In the genomic region with DNA sequence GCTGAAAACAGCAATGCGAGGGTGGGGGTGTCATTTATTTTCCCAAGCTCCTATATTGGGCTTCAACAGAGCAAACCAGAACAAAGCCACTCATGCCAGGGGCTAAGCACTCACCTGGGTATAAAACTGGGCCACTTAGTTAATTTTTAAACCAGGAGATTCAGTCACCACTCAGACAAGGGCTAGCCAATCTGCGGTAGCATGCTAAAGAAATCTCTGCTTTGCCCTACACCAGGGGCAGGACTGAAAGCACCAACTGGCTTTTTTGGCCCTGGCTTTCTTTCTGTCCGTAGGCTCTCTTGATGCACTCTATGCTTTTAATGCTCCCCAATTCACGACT, we compare ENCODE assay signal across 25 mouse cellular contexts. TPM values are rescaled to one million over a fixed set of nuclear protein-coding genes. Genes with fewer than 3 reads are reported as not detected.
DNase-seq lines count a peak whose midpoint lies in the region; ATAC-seq and TF ChIP-seq lines count a peak whose summit lies in the region.
"Had no signal": no experiment of that assay in that cellular context is flagged by ENCODE, and none has a peak within 500 bp of the region (broad histone marks: within the 10 kb centered on the region; RNA-seq: fewer than 3 reads in every experiment).

No protein-coding gene starts in this region.

- no peak for TF ChIP-seq CTCF in kidney, adult 2 months (conservative IDR thresholded peaks at IDR 0.05; ENCODE audit: insufficient read depth, insufficient read length, low read depth, low read length)
- no peak for TF ChIP-seq CTCF in lung, postnatal 0 days (IDR thresholded peaks at IDR 0.05)

- no peak overlapping the region for H3K4me2 ChIP-seq in kidney, embryonic 14.5 days (replicated peaks; ENCODE audit: low read depth, low read length)
- no peak overlapping the region for H3K4me2 ChIP-seq in lung, postnatal 0 days (replicated peaks; ENCODE audit: low read depth, low read length)
- no peak overlapping the region for H3K4me2 ChIP-seq in midbrain, embryonic 13.5 days (replicated peaks)
- H3K4me2 ChIP-seq: embryonic facial prominence, embryonic 13.5 days; forebrain, embryonic 15.5 days; heart, embryonic 15.5 days; hindbrain, embryonic 15.5 days; midbrain, embryonic 12.5 days; neural tube, embryonic 15.5 days had no signal

- DNase-seq in kidney, adult 2 months: peak; percentile 67
- DNase-seq in lung, postnatal 0 days (ENCODE audit: low spot score): peak; percentile 24
- no peak for DNase-seq in lung, adult 18-20 months
- DNase-seq in kidney, postnatal 14 days: peak; percentile 19
- DNase-seq in Muller cell, postnatal 12 days (ENCODE audit: inconsistent ontology term): no peak
- DNase-seq in right cerebral cortex, adult 18-20 months: no peak
- DNase-seq: adrenal gland, postnatal 14 days; cerebellum, adult 11-12 months; cerebellum, postnatal 14 days; gastrocnemius, postnatal 14 days; heart, adult 2 months; heart, postnatal 4 days; right cerebral cortex, postnatal 14 days; spleen, adult 18-20 months; thymus, adult 2 months had no signal

- no peaks in the 10 kb centered on the region for H3K27me3 ChIP-seq in kidney, adult 2 months (replicated peaks; ENCODE audit: control insufficient read depth, insufficient read depth, low read length)
- H3K27me3 ChIP-seq in kidney, embryonic 14.5 days (ENCODE audit: control insufficient read depth, insufficient read depth, low read length): no peaks in the 10 kb centered on the region
- H3K27me3 ChIP-seq in lung, postnatal 0 days (replicated peaks; ENCODE audit: insufficient read depth, low read length): no peaks in the 10 kb centered on the region
- no peaks in the 10 kb centered on the region for H3K27me3 ChIP-seq in midbrain, embryonic 13.5 days
- H3K27me3 ChIP-seq: embryonic facial prominence, embryonic 13.5 days; forebrain, embryonic 15.5 days; heart, embryonic 15.5 days; hindbrain, embryonic 15.5 days; midbrain, embryonic 12.5 days; neural tube, embryonic 15.5 days had no signal

- H3K9me3 ChIP-seq in kidney, embryonic 14.5 days (ENCODE audit: control insufficient read depth, low read length): no peaks in the 10 kb centered on the region
- no peaks in the 10 kb centered on the region for H3K9me3 ChIP-seq in lung, postnatal 0 days (ENCODE audit: low read length)
- H3K9me3 ChIP-seq in midbrain, embryonic 13.5 days: peaks cover 6% of the 10 kb centered on the region; the same call in 1 of the 2 replicates
- H3K9me3 ChIP-seq: forebrain, embryonic 15.5 days; heart, embryonic 15.5 days; hindbrain, embryonic 15.5 days; neural tube, embryonic 15.5 days had no signal

- TF ChIP-seq EP300 in lung, postnatal 0 days (IDR thresholded peaks at IDR 0.05): no peak

- no peak for ATAC-seq in kidney, embryonic 14.5 days (ENCODE audit: low FRiP score, low TSS enrichment)
- ATAC-seq in lung, postnatal 0 days: peak; percentile 20; the same call in 1 of the 2 replicates
- ATAC-seq in midbrain, embryonic 13.5 days: no peak
- ATAC-seq: forebrain, embryonic 15.5 days had no signal

- peaks cover 1% of the 10 kb centered on the region for H3K36me3 ChIP-seq in kidney, adult 2 months (ENCODE audit: control insufficient read depth, insufficient read depth, low read length)
- H3K36me3 ChIP-seq in kidney, embryonic 14.5 days (ENCODE audit: control insufficient read depth, insufficient read depth, low read length): peaks cover 11% of the 10 kb centered on the region
- H3K36me3 ChIP-seq in lung, postnatal 0 days (ENCODE audit: insufficient read depth, low read length): peaks cover 7% of the 10 kb centered on the region; the same call in 1 of the 2 replicates
- 0 out of 2 replicates have a peak, but pooled peaks cover 7% of the 10 kb centered on the region for H3K36me3 ChIP-seq in midbrain, embryonic 13.5 days
- H3K36me3 ChIP-seq: forebrain, embryonic 15.5 days; hindbrain, embryonic 15.5 days; neural tube, embryonic 15.5 days had no signal

- no peak overlapping the region for H3K9ac ChIP-seq in kidney, embryonic 14.5 days (ENCODE audit: low read depth, low read length)
- no peak overlapping the region for H3K9ac ChIP-seq in lung, postnatal 0 days (replicated peaks; ENCODE audit: low read depth)
- H3K9ac ChIP-seq in midbrain, embryonic 13.5 days (replicated peaks): no peak overlapping the region
- H3K9ac ChIP-seq: embryonic facial prominence, embryonic 13.5 days; forebrain, embryonic 15.5 days; heart, embryonic 15.5 days; hindbrain, embryonic 15.5 days; midbrain, embryonic 12.5 days; neural tube, embryonic 15.5 days had no signal

- no peak overlapping the region for H3K27ac ChIP-seq in kidney, adult 2 months (ENCODE audit: insufficient read depth, low read depth, low read length)
- no peak overlapping the region for H3K27ac ChIP-seq in kidney, embryonic 14.5 days (ENCODE audit: low read depth, low read length)
- no peak overlapping the region for H3K27ac ChIP-seq in lung, postnatal 0 days (ENCODE audit: low read length)
- no peak overlapping the region for H3K27ac ChIP-seq in midbrain, embryonic 13.5 days
- H3K27ac ChIP-seq: embryonic facial prominence, embryonic 13.5 days; forebrain, embryonic 15.5 days; heart, adult 2 months; heart, embryonic 15.5 days; hindbrain, embryonic 15.5 days; midbrain, embryonic 12.5 days; neural tube, embryonic 15.5 days had no signal

- 66% methylated on average over 4 of the region's 4 CpGs for WGBS in kidney, adult 2 months
- 82% methylated on average over 4 of the region's 4 CpGs for WGBS in kidney, embryonic 14.5 days
- WGBS in lung, postnatal 0 days: 62% methylated on average over 4 of the region's 4 CpGs
- 90% methylated on average over 4 of the region's 4 CpGs for WGBS in midbrain, embryonic 13.5 days

- H3K4me3 ChIP-seq in kidney, adult 2 months (ENCODE audit: insufficient read depth, low read depth, low read length): no peak overlapping the region
- no peak overlapping the region for H3K4me3 ChIP-seq in kidney, embryonic 14.5 days (ENCODE audit: low read length)
- H3K4me3 ChIP-seq in lung, postnatal 0 days (ENCODE audit: low read depth, low read length): no peak overlapping the region
- H3K4me3 ChIP-seq in midbrain, embryonic 13.5 days (replicated peaks): no peak overlapping the region
- H3K4me3 ChIP-seq: embryonic facial prominence, embryonic 13.5 days; forebrain, embryonic 15.5 days; heart, adult 2 months; heart, embryonic 15.5 days; hindbrain, embryonic 15.5 days; midbrain, embryonic 12.5 days; myocyte; neural tube, embryonic 15.5 days had no signal

- peaks cover 4% of the 10 kb centered on the region for H3K4me1 ChIP-seq in kidney, adult 2 months (ENCODE audit: control insufficient read depth, insufficient read depth, low read length)
- H3K4me1 ChIP-seq in kidney, embryonic 14.5 days (ENCODE audit: control insufficient read depth, insufficient read depth, low read length): peaks cover 7% of the 10 kb centered on the region; the same call in 1 of the 2 replicates
- no peaks in the 10 kb centered on the region; the same call in 1 of the 2 replicates for H3K4me1 ChIP-seq in lung, postnatal 0 days (ENCODE audit: insufficient read depth, low read depth, low read length)
- no peaks in the 10 kb centered on the region for H3K4me1 ChIP-seq in midbrain, embryonic 13.5 days (replicated peaks)
- H3K4me1 ChIP-seq: hindbrain, embryonic 15.5 days; midbrain, embryonic 12.5 days; neural tube, embryonic 15.5 days had no signal

- TF ChIP-seq POLR2A in kidney, adult 2 months (IDR thresholded peaks at IDR 0.05; ENCODE audit: low read depth, low read length): no peak

RNA-seq across cellular contexts. Expression of gene Aknad1, which starts 49.0 kb away (rescaled TPM):
- not detected in 2 replicates for polyA plus RNA-seq in kidney, adult 2 months (2012; rRNA removed)
- 0.14 TPM in 1 of 2 replicates, not detected in the other for polyA plus RNA-seq in kidney, embryonic 14.5 days (2014; fragmentation: Nextera tagmentation; extraction: Ambion mirVana)
- polyA plus RNA-seq in lung, postnatal 0 days (2015; fragmentation: Nextera tagmentation; extraction: Ambion mirVana): 0.10 and 0.21 TPM in 2 replicates
- not detected in 2 replicates for polyA plus RNA-seq in midbrain, embryonic 13.5 days (2015; fragmentation: Nextera tagmentation; extraction: Ambion mirVana)
- polyA plus RNA-seq: forebrain, embryonic 15.5 days; G1E; heart, embryonic 15.5 days; hindbrain, embryonic 15.5 days had no signal

RNA-seq across cellular contexts. Expression of gene Stxbp3, which starts 51.9 kb away (rescaled TPM):
- 10.5 and 14.4 TPM in 2 replicates for polyA plus RNA-seq in kidney, adult 2 months (2012; rRNA removed)
- 27.5 and 32.1 TPM in 2 replicates for polyA plus RNA-seq in kidney, embryonic 14.5 days (2014; fragmentation: Nextera tagmentation; extraction: Ambion mirVana)
- 58.1 and 60.6 TPM in 2 replicates for polyA plus RNA-seq in lung, postnatal 0 days (2015; fragmentation: Nextera tagmentation; extraction: Ambion mirVana)
- 16.0 and 16.1 TPM in 2 replicates for polyA plus RNA-seq in midbrain, embryonic 13.5 days (2015; fragmentation: Nextera tagmentation; extraction: Ambion mirVana)

Comparison
In these comparisons a context has a peak if more than half of its experiments do, and no peak if none do; other contexts are left out.
1. DNase-seq: peak in kidney, adult 2 months (single experiment), lung, postnatal 0 days (single experiment) and kidney, postnatal 14 days (single experiment); none in lung, adult 18-20 months (0 of 2), Muller cell, postnatal 12 days (single experiment) and right cerebral cortex, adult 18-20 months (single experiment).